Mouse (Mus musculus): ENCODE measurements around the gene Ano2. TPM values are rescaled to one million over a fixed set of nuclear protein-coding genes. Genes with fewer than 3 reads are reported as not detected.

Gene Ano2
- polyA plus RNA-seq, 1 experiment = 5.3 TPM

GRCm38 (mm10) chr6:126006647-126007046, 316.4 kb downstream of the Ano2 start:
- TF ChIP-seq CTCF (IDR thresholded peaks at IDR 0.05; ENCODE audit: control insufficient read depth, insufficient read depth, insufficient replicate concordance, low read depth, low read length) (no peak), POLR2A (IDR thresholded peaks at IDR 0.05; ENCODE audit: control insufficient read depth, low read depth, low read length) (no peak)
- Histone ChIP-seq H3K36me3 (ENCODE audit: control insufficient read depth, insufficient read depth, low read length) (no peaks in the 10 kb centered on the region), H3K27ac (ENCODE audit: control insufficient read depth, insufficient read depth, low read depth, low read length) (no peak overlapping the region), H3K27me3 (ENCODE audit: control insufficient read depth, insufficient read depth, low read length) (no peaks in the 10 kb centered on the region), H3K4me3 (ENCODE audit: control insufficient read depth, low read depth, low read length) (no peak overlapping the region), H3K4me1 (ENCODE audit: control insufficient read depth, insufficient read depth, low read length) (no peaks in the 10 kb centered on the region)

- H3K27ac ChIP-seq (ENCODE audit: control insufficient read depth, insufficient read depth, low read depth, low read length) = no peak overlapping the region
- no peaks in the 10 kb centered on the region for H3K4me1 ChIP-seq (ENCODE audit: control insufficient read depth, insufficient read depth, low read length)
- TF ChIP-seq CTCF (IDR thresholded peaks at IDR 0.05; ENCODE audit: control insufficient read depth, insufficient read depth, insufficient replicate concordance, low read depth, low read length) (no peak), POLR2A (IDR thresholded peaks at IDR 0.05; ENCODE audit: control insufficient read depth, low read depth, low read length) (no peak)
Observed at GRCm38 (mm10) chr6:126009083-126009482, 318.9 kb downstream of the Ano2 start.

DNA sequence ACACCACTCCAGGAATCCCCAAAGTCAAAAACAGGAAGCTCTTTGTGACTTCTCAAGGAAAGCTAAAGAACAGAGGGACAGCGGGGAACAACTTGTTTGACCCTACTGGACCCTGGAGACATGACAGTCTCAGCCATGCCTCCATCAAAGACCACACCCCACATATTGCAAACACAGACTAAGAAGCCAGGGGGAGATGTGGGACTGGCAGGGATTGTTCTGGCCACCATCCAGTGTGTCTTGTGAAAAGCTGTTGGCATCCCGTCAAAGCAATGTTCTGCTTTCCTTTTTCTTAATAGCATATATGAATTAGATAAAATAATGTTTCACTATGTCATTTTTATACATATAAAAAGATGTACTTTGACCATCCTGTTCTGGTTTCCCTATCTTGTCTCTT, 326.8 kb downstream of the Ano2 start:
- Histone ChIP-seq H3K4me1 (ENCODE audit: control insufficient read depth, insufficient read depth, low read length) (no peaks in the 10 kb centered on the region), H3K27me3 (ENCODE audit: control insufficient read depth, insufficient read depth, low read length) (no peaks in the 10 kb centered on the region), H3K36me3 (ENCODE audit: control insufficient read depth, insufficient read depth, low read length) (no peaks in the 10 kb centered on the region), H3K27ac (ENCODE audit: control insufficient read depth, insufficient read depth, low read depth, low read length) (no peak overlapping the region), H3K4me3 (ENCODE audit: control insufficient read depth, low read depth, low read length) (no peak overlapping the region)
- TF ChIP-seq CTCF (IDR thresholded peaks at IDR 0.05; ENCODE audit: control insufficient read depth, insufficient read depth, insufficient replicate concordance, low read depth, low read length) (no peak), POLR2A (IDR thresholded peaks at IDR 0.05; ENCODE audit: control insufficient read depth, low read depth, low read length) (no peak)

More at GRCm38 (mm10) chr6:126009083-126009482, 318.9 kb downstream of the Ano2 start:
- Histone ChIP-seq H3K36me3 (ENCODE audit: control insufficient read depth, insufficient read depth, low read length) (no peaks in the 10 kb centered on the region), H3K4me3 (ENCODE audit: control insufficient read depth, low read depth, low read length) (no peak overlapping the region), H3K27me3 (ENCODE audit: control insufficient read depth, insufficient read depth, low read length) (no peaks in the 10 kb centered on the region)

DNA sequence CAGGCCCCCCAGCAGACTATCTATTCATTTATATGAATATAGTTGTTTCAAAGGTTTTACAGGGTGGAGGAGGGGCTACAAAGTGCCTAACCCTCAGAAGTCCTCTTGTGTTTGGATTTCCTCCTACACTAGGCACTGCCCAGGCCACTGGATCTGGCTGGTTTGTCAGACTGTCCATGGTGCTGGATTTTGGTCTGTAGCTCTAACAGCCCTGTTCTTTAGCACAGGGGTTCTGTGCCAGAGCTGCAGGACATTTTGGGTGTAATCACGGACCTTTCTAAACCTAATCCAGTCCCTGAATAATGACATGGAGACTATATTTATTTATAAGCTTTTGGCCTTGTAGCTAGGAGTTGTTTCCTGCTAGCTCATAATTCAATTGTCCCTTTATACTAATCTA, 328.2 kb downstream of the Ano2 start:
- TF ChIP-seq POLR2A (IDR thresholded peaks at IDR 0.05; ENCODE audit: control insufficient read depth, low read depth, low read length) (no peak), CTCF (IDR thresholded peaks at IDR 0.05; ENCODE audit: control insufficient read depth, insufficient read depth, insufficient replicate concordance, low read depth, low read length) (no peak)
- H3K4me1 ChIP-seq (ENCODE audit: control insufficient read depth, insufficient read depth, low read length) = no peaks in the 10 kb centered on the region
- H3K4me3 ChIP-seq (ENCODE audit: control insufficient read depth, low read depth, low read length) = no peak overlapping the region
- H3K36me3 ChIP-seq (ENCODE audit: control insufficient read depth, insufficient read depth, low read length) = no peaks in the 10 kb centered on the region
- no peaks in the 10 kb centered on the region for H3K27me3 ChIP-seq (ENCODE audit: control insufficient read depth, insufficient read depth, low read length)
- H3K27ac ChIP-seq (ENCODE audit: control insufficient read depth, insufficient read depth, low read depth, low read length) = no peak overlapping the region

DNA sequence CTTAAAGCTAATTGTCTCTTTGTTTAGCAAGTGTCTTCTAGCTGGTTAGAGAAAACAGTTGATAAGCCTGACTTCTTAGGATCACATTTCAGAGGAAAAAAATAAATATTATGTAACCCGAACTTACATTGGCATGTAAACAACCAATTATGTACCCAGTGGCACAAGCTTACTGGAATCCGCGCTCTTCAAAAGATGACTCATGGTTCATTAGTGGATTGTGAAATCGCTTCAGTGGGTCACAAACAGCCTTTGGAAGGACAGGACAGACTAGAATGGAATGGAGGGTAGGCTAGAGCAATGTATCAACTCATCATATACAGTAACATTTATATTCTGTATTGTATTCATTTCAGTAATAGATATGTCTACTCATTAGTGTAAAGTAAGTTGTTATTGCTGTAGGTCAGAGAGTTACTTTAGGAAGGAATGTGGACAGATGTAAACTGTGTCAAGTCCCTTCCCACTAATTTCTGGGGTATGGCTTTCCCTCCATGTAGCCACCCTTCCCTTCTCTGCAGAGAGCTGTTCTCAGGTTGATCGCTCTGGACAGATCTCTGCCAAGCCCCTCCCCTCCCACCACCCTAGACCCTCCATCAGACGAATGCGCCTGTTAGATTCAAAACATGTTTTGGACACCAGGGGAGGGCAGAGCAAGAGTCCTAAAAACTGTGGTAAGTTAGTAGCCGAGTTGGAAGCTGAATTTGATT, 343.6 kb downstream of the Ano2 start:
- TF ChIP-seq CTCF (IDR thresholded peaks at IDR 0.05; ENCODE audit: control insufficient read depth, insufficient read depth, insufficient replicate concordance, low read depth, low read length) = no peak
- TF ChIP-seq POLR2A (IDR thresholded peaks at IDR 0.05; ENCODE audit: control insufficient read depth, low read depth, low read length) = no peak
- Histone ChIP-seq H3K4me3 (ENCODE audit: control insufficient read depth, low read depth, low read length) (no peak overlapping the region), H3K4me1 (ENCODE audit: control insufficient read depth, insufficient read depth, low read length) (no peaks in the 10 kb centered on the region), H3K27me3 (ENCODE audit: control insufficient read depth, insufficient read depth, low read length) (no peaks in the 10 kb centered on the region), H3K27ac (ENCODE audit: control insufficient read depth, insufficient read depth, low read depth, low read length) (no peak overlapping the region), H3K36me3 (ENCODE audit: control insufficient read depth, insufficient read depth, low read length) (no peaks in the 10 kb centered on the region)

- H3K27me3 ChIP-seq (ENCODE audit: control insufficient read depth, insufficient read depth, low read length) = no peaks in the 10 kb centered on the region
- no peak for TF ChIP-seq CTCF (IDR thresholded peaks at IDR 0.05; ENCODE audit: control insufficient read depth, insufficient read depth, insufficient replicate concordance, low read depth, low read length)
- no peak for TF ChIP-seq POLR2A (IDR thresholded peaks at IDR 0.05; ENCODE audit: control insufficient read depth, low read depth, low read length)
- H3K36me3 ChIP-seq (ENCODE audit: control insufficient read depth, insufficient read depth, low read length) = no peaks in the 10 kb centered on the region
- no peak overlapping the region for H3K4me3 ChIP-seq (ENCODE audit: control insufficient read depth, low read depth, low read length)
- no peaks in the 10 kb centered on the region for H3K4me1 ChIP-seq (ENCODE audit: control insufficient read depth, insufficient read depth, low read length)
- H3K27ac ChIP-seq (ENCODE audit: control insufficient read depth, insufficient read depth, low read depth, low read length) = no peak overlapping the region
Observed at GRCm38 (mm10) chr6:126034403-126034724, 344.1 kb downstream of the Ano2 start.

DNA sequence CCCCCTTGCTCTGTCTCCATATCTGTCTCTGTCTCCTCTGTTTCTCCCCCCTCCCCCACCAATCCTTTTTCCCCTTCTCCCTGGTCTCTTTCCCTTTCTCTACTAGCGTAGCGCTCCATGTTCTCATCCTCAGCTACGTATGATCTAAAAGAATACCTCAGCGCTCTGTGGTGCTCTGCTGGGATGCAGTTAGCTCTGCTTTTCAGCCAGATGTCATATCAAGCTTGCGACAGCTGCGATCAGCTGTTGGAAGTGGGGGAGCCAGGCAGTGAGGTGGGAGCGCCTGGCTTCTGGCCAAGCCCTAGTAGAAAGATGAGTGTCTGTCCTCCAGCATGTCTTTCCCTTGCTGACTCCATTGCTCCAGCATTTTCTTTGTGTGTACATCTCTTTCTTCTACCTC, 344.5 kb downstream of the Ano2 start:
- H3K27ac ChIP-seq (ENCODE audit: control insufficient read depth, insufficient read depth, low read depth, low read length) = no peak overlapping the region
- TF ChIP-seq CTCF (IDR thresholded peaks at IDR 0.05; ENCODE audit: control insufficient read depth, insufficient read depth, insufficient replicate concordance, low read depth, low read length) = no peak
- no peak for TF ChIP-seq POLR2A (IDR thresholded peaks at IDR 0.05; ENCODE audit: control insufficient read depth, low read depth, low read length)

More for the DNA sequence above, 344.5 kb downstream of the Ano2 start:
- H3K27me3 ChIP-seq (ENCODE audit: control insufficient read depth, insufficient read depth, low read length) = no peaks in the 10 kb centered on the region
- H3K4me1 ChIP-seq (ENCODE audit: control insufficient read depth, insufficient read depth, low read length) = no peaks in the 10 kb centered on the region
- no peaks in the 10 kb centered on the region for H3K36me3 ChIP-seq (ENCODE audit: control insufficient read depth, insufficient read depth, low read length)
- H3K4me3 ChIP-seq (ENCODE audit: control insufficient read depth, low read depth, low read length) = no peak overlapping the region
